Mouse (Mus musculus) heart, postnatal 0 days (tissue): Measurements from ENCODE around the gene Sirt7. TPM values are rescaled to one million over a fixed set of nuclear protein-coding genes. Genes with fewer than 3 reads are reported as not detected.

Experiments
- ATAC-seq: fragments of 200-750 bp; cut with Nextera tagmentation; 2 replicates; pipeline ENCODE4 v1.8.0; 2017; ENCODE audit warnings: low read depth, moderate number of reproducible peaks, moderate library complexity; ENCODE audit not compliant: insufficient read depth
- DNase-seq: peaks from one replicate; pipeline ENCODE4 v3.0.0-alpha.2; 2016; ENCODE audit warnings: low spot score
- H3K27ac ChIP-seq: fragments of 300-500 bp; sonication (generic); 2 replicates; pipeline ENCODE4 v1.5.1; 2014; ENCODE audit warnings: low read depth, mild to moderate bottlenecking
- H3K27me3 ChIP-seq: fragments of 300-500 bp; sonication (generic); 2 replicates; pipeline ENCODE4 v1.6.1; 2014; ENCODE audit warnings: low read length, mixed read lengths; ENCODE audit not compliant: control insufficient read depth, insufficient read depth
- H3K36me3 ChIP-seq: fragments of 300-500 bp; sonication (generic); replicated peaks from 2 replicates; pipeline ENCODE4 v1.6.1; 2014; ENCODE audit warnings: low read length, mixed read lengths; ENCODE audit not compliant: control insufficient read depth, insufficient read depth
- H3K4me1 ChIP-seq: fragments of 300-500 bp; sonication (generic); 2 replicates; pipeline ENCODE4 v1.6.1; 2014; ENCODE audit warnings: antibody characterized with exemption; ENCODE audit not compliant: control insufficient read depth, insufficient read depth
- H3K4me2 ChIP-seq: fragments of 300-500 bp; sonication (generic); 2 replicates; pipeline ENCODE4 v1.6.1; 2014; ENCODE audit warnings: low read depth, mild to moderate bottlenecking, low read length, moderate library complexity
- H3K4me3 ChIP-seq: fragments of 300-500 bp; sonication (generic); 2 replicates; pipeline ENCODE4 v1.5.1; 2014; ENCODE audit warnings: low read depth, low read length
- H3K9ac ChIP-seq: fragments of 300-500 bp; sonication (generic); replicated peaks from 2 replicates; pipeline ENCODE4 v1.6.1; 2014; ENCODE audit warnings: low read depth, low read length, mixed read lengths
- H3K9me3 ChIP-seq: fragments of 300-500 bp; sonication (generic); replicated peaks from 2 replicates; pipeline ENCODE4 v1.6.1; 2016; ENCODE audit warnings: low read length; ENCODE audit not compliant: control insufficient read depth
- CTCF ChIP-seq: IDR thresholded peaks from 2 replicates; pipeline ENCODE4 v1.5.1; 2016; ENCODE audit warnings: antibody characterized with exemption, control low read depth, low read depth
- EP300 ChIP-seq: IDR thresholded peaks from 2 replicates; pipeline ENCODE4 v1.6.1; 2016; ENCODE audit warnings: antibody characterized with exemption, low read depth
- WGBS: fragments of 180-500 bp; shearing (Covaris S2); extraction: QIAGEN DNeasy Blood & Tissue Kit; methylation state at CpG from one replicate; pipeline ENCODE4 v1.1.7; 2014; 5-methylcytosine and 5-hydroxymethylcytosine counted together
- polyA plus RNA-seq: library from polyadenylated mRNA; unstranded; fragments of >200 nt; fragmentation: Nextera tagmentation; extraction: Ambion mirVana; gene quantifications from 2 replicates; pipeline ENCODE4 v1.2.1, GENCODE M21; 2015
- total RNA-seq: library from RNA; depleted of rRNA; stranded (reverse); fragments of >200 nt; gene quantifications from 2 replicates; pipeline ENCODE4 v1.2.3, GENCODE M21; 2014; ENCODE audit warnings: low replicate concordance

Sirt7 gene
- total and polyA plus RNA-seq, 2 experiments from 2014 or later: 14.1 to 63.2 TPM

DNA sequence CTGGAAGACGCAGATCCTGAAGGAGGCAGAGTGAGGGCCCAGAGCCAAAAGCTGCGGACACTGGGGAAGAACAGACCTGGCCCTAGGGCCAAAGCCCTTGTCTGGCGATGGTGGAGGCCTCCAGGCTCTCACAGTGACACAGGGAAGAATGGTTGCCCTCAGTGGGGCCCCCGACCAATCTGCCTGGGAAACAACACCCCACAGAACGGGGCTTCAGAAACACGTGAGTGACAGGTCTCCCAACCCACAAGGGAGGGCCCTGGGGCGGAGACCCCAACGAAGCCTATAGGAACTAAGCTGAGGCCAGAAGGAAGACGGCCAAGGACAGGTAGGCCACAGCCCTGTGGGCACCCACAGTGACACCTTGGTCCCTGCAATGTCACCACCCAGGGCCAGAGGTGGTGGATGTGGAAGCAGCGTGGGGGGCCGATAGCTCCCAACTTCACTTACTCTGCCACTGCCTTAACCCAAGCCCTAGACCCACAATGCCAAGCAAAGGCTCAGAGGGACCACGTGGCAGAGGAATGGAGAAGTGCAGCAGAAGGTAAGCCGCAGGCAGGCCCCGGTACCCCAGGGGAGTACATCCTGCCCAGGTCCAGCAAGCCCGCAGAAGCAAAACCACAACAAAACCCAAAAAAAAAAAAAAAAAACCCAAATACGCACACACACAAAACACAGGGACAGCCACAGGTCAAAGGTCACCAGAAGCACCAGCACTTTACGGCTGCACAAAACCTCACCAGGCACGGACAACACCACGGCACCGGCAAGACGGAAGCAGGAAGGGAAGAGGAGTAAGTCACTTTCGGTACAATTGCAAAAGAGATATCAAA lies 2.6 kb upstream of the Sirt7 start:
- Histone ChIP-seq H3K27ac (no peak overlapping the region), H3K9ac (no peak overlapping the region), H3K4me3 (no peak overlapping the region), H3K4me2 (peak overlapping the region; percentile 0; the same call in 1 of the 2 replicates), H3K27me3 (no peaks in the 10 kb centered on the region), H3K9me3 (no peaks in the 10 kb centered on the region), H3K36me3 (peaks cover 21% of the 10 kb centered on the region), H3K4me1 (peaks cover 30% of the 10 kb centered on the region)
- DNase-seq (no peak), ATAC-seq (no peak)
- 81% methylated on average over 22 of the region's 22 CpGs for WGBS
- TF ChIP-seq CTCF (no peak), EP300 (no peak)

GRCm38 (mm10) chr11:120626785-120627467 lies 1.9 kb upstream of the Sirt7 start:
- H3K9ac ChIP-seq: no peak overlapping the region
- no peak for TF ChIP-seq CTCF
- TF ChIP-seq EP300: no peak
- H3K27me3 ChIP-seq: no peaks in the 10 kb centered on the region
- ATAC-seq: no peak
- no peak overlapping the region for H3K4me3 ChIP-seq
- H3K36me3 ChIP-seq: peaks cover 23% of the 10 kb centered on the region
- H3K9me3 ChIP-seq: no peaks in the 10 kb centered on the region
- H3K4me1 ChIP-seq: peaks cover 24% of the 10 kb centered on the region
- 85% methylated on average over 11 of the region's 11 CpGs for whole genome bisulfite sequencing
- no peak overlapping the region for H3K4me2 ChIP-seq
- DNase-seq: no peak
- H3K27ac ChIP-seq: no peak overlapping the region

DNA sequence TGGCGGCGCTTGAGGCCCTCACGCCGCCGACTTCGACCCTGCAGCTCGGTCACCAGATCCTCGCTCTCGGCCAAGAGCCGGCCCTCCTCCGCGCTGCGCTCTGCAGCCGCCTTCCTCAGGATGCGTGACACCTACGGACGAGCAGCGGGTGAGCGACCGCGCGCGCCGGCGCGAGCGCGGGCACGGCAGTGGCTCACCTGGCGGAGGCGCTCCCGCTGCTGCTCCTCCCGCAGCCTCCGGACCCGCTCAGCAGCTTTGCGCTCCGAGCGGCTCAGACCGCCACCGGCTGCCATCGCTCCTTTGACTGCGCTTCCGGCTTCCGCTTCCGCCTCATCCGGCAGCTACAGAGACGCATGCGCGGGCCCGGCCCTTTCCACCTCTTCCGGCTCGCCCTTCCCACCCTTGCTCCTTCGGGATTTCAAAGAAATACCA lies 344 bp downstream of the Sirt7 start:
- under 1% methylated on average over 53 of the region's 53 CpGs for WGBS
- no peaks in the 10 kb centered on the region for H3K27me3 ChIP-seq
- TF ChIP-seq EP300: no peak
- TF ChIP-seq CTCF: no peak
- peak; percentile 89 for ATAC-seq
- peak overlapping the region; percentile 89 for H3K27ac ChIP-seq
- peak overlapping the region; percentile 95 for H3K4me3 ChIP-seq
- no peaks in the 10 kb centered on the region for H3K9me3 ChIP-seq
- peak overlapping the region; percentile 72 for H3K9ac ChIP-seq
- peaks cover 8% of the 10 kb centered on the region for H3K4me1 ChIP-seq
- H3K4me2 ChIP-seq: peak overlapping the region; percentile 96
- peaks cover 44% of the 10 kb centered on the region for H3K36me3 ChIP-seq
- DNase-seq: peak; percentile 90

- H3K9me3 ChIP-seq: no peaks in the 10 kb centered on the region
- peak overlapping the region; percentile 95 for H3K4me3 ChIP-seq
- DNase-seq (no peak), ATAC-seq (peak; percentile 81)
- WGBS: 12% methylated on average over 29 of the region's 30 CpGs
- H3K9ac ChIP-seq: peak overlapping the region; percentile 72
- H3K27me3 ChIP-seq: no peaks in the 10 kb centered on the region
- peaks cover 4% of the 10 kb centered on the region for H3K4me1 ChIP-seq
- H3K27ac ChIP-seq: peak overlapping the region; percentile 89
- peaks cover 43% of the 10 kb centered on the region for H3K36me3 ChIP-seq
- TF ChIP-seq EP300: no peak
- peak; percentile 51 for TF ChIP-seq CTCF
- H3K4me2 ChIP-seq: peak overlapping the region; percentile 96
Measured at GRCm38 (mm10) chr11:120623961-120624679, 920 bp downstream of the Sirt7 start.

- no peak overlapping the region for H3K27ac ChIP-seq
- H3K4me1 ChIP-seq: peaks cover 4% of the 10 kb centered on the region
- WGBS: 82% methylated on average over 6 of the region's 6 CpGs
- H3K9ac ChIP-seq: no peak overlapping the region
- peaks cover 47% of the 10 kb centered on the region for H3K36me3 ChIP-seq
- H3K9me3 ChIP-seq: no peaks in the 10 kb centered on the region
- no peak for DNase-seq
- H3K4me3 ChIP-seq: no peak overlapping the region
- no peaks in the 10 kb centered on the region for H3K27me3 ChIP-seq
- TF ChIP-seq EP300 (no peak), CTCF (no peak)
- ATAC-seq: no peak
- no peak overlapping the region for H3K4me2 ChIP-seq
Measured at GRCm38 (mm10) chr11:120622805-120623204, 2.2 kb downstream of the Sirt7 start.
